Mouse (Mus musculus): Measurements from ENCODE around the gene Krtap3-2.

DNA sequence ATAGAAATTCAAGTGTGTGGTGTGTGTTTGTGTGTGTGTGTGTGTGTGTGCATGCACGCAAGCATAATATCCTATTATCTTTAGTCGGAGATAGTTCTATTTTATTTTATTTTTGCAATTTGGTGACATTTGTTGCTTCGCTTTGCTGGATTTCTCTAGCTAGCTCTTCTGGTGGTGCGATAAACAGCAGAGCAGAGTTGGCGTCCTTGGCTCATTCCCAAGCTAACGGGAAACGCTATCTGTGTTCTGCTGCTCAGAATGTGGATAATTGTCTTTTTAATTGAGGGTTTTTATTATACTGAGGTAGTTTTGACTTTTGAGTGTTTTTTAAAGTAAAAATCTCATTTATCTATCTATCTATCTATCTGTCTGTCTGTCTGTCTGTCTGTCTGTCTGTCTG is 28.4 kb upstream of the Krtap3-2 start:
- TF ChIP-seq CTCF (conservative IDR thresholded peaks at IDR 0.05; ENCODE audit: low read length): no peak
- TF ChIP-seq NANOG (IDR thresholded peaks at IDR 0.05; ENCODE audit: borderline replicate concordance, low read length): no peak
- TF ChIP-seq POU5F1 (IDR thresholded peaks at IDR 0.05; ENCODE audit: borderline replicate concordance, low read length): no peak
